Mouse (Mus musculus): ENCODE results near the gene Gm13090. TPM values are rescaled to one million over a fixed set of nuclear protein-coding genes. Genes with fewer than 3 reads are reported as not detected.
A peak's percentile ranks its signal among the peaks of the same experiment; 100 is the strongest.

The Gm13090 gene
- total RNA-seq, 2 experiments from 2014 or later: not detected

GRCm38 (mm10) chr4:151133760-151134159 lies 44.4 kb downstream of the Gm13090 start:
- DNase-seq (ENCODE audit: extremely low spot score in 1 of 2, low spot score in 1 of 2): no peak

GRCm38 (mm10) chr4:151135491-151135890 lies 46.1 kb downstream of the Gm13090 start:
- DNase-seq (ENCODE audit: extremely low spot score in 1 of 2, low spot score in 1 of 2): no peak

- no peak for DNase-seq (ENCODE audit: extremely low spot score in 1 of 2, low spot score in 1 of 2)
Observed at GRCm38 (mm10) chr4:151137701-151138100, 48.3 kb downstream of the Gm13090 start.

- DNase-seq (ENCODE audit: extremely low spot score in 1 of 2, low spot score in 1 of 2): no peak
Observed at GRCm38 (mm10) chr4:151138135-151138534, 48.8 kb downstream of the Gm13090 start.

- no peak for DNase-seq (ENCODE audit: extremely low spot score in 1 of 2, low spot score in 1 of 2)
Observed at GRCm38 (mm10) chr4:151138586-151138985, 49.2 kb downstream of the Gm13090 start.

- peak; percentile 77 to 84 for DNase-seq (ENCODE audit: extremely low spot score in 1 of 2, low spot score in 1 of 2)
Observed at GRCm38 (mm10) chr4:151139053-151139840, 49.9 kb downstream of the Gm13090 start.

GRCm38 (mm10) chr4:151140368-151140982 lies 51.1 kb downstream of the Gm13090 start:
- peak; percentile 73 to 83 for DNase-seq (ENCODE audit: extremely low spot score in 1 of 2, low spot score in 1 of 2)

Other genes with a start within 250 kb of the Gm13090 start
- 10 to 100 TPM; 37.2 to 43.4 TPM for gene Errfi1, start 235.7 kb upstream of the Gm13090 start, total RNA-seq (2021)
- 100 to 1,000 TPM; 228 to 261 TPM for gene Park7, start 175.1 kb upstream of the Gm13090 start, total RNA-seq (2021)
- 1 to 10 TPM in 1 of 2 experiments, under 1 TPM in 1; 0.80 to 1.1 TPM for gene Tnfrsf9, start 175.0 kb upstream of the Gm13090 start, total RNA-seq (2021)
- gene Uts2, start 92.5 kb upstream of the Gm13090 start, total RNA-seq (2021): not detected
- gene Per3, start 44.9 kb upstream of the Gm13090 start, total RNA-seq (2021): 10 to 100 TPM; 26.7 to 26.8 TPM
- 10 to 100 TPM; 35.0 to 35.1 TPM for gene Vamp3, start 31.6 kb upstream of the Gm13090 start, total RNA-seq (2021)